ENCODE assay signal across 8 mouse cellular contexts in the genomic region with DNA sequence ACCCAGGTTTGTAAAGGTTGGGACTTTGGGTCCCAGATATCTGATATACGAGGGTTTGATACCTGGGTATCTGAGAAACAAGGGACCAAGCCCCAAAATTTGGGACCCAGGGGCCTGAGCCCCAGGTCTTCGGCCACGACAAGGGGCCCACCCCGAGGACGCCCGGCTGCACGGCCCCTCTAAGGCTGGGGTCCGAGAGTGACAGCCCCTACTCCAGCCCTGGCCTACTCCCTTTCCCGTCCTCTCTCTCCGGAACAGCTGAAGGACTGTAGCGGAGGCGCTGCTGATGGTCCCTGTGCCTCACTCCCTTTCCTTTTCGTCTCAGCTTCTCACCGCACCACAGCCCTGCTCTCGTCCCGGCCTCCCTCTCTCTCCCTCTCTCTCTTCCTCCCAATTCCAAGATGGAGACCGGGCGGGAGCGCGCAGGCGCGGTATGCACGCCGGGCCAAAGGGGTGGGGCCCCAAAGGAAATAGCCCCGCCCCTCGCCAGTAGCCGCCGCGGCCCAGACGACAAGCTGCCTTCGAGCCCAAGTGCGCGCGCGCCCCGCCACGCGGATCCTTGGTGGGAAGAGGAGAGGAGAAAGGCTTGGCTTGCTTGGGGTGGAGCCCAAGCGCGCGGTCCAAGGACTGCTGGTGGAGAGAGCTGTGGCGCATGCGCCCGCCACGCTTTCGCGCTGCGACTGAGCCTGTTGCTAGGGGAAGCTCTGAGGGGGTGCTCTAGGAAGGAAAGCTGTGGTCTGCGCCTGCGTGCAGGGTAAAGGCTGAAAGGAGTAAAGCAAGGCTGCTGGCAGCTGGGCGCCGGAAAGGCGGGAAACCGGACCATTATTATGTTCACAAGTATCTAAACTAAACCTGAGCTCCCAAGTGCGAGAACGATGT. TPM values are rescaled to one million over a fixed set of nuclear protein-coding genes. Genes with fewer than 3 reads are reported as not detected.
DNase-seq lines count a peak whose midpoint lies in the region; ATAC-seq and TF ChIP-seq lines count a peak whose summit lies in the region.

TSS of gene Taok2 (minus strand) at position 418 of the 879 bp plus-strand sequence.

- H3K4me2 ChIP-seq in heart, embryonic 15.5 days: peak within 1 kb of the TSS; percentile 98
- peak within 1 kb of the TSS; percentile 100 for H3K4me2 ChIP-seq in liver, embryonic 14.5 days (ENCODE audit: low read depth)
- peak within 1 kb of the TSS; percentile 100 for H3K4me2 ChIP-seq in neural tube, embryonic 11.5 days (ENCODE audit: low read depth)
- peak within 1 kb of the TSS; percentile 100 for H3K4me2 ChIP-seq in stomach, postnatal 0 days (replicated peaks; ENCODE audit: low read depth)

- peak; percentile 93 for DNase-seq in c-Kit-negative CD71-positive TER-119-positive erythroid progenitor cells, embryonic 14.5 days (ENCODE audit: low read depth, low spot score)
- DNase-seq in forebrain, embryonic 10.5 days (ENCODE audit: extremely low spot score, low spot score): peak; percentile 99
- peak; percentile 98 to 99 for DNase-seq in kidney, postnatal 25 days
- DNase-seq in liver, embryonic 14.5 days (ENCODE audit: low read depth in 3 of 3, low spot score in 3 of 3): peak; percentile 91 to 95 (median 94)
- DNase-seq in neural tube, embryonic 11.5 days (ENCODE audit: low spot score): peak; percentile 100
- peak; percentile 98 for DNase-seq in stomach, postnatal 0 days (ENCODE audit: low spot score)

- peaks cover 31% of the 10 kb centered on the region for H3K36me3 ChIP-seq in forebrain, embryonic 10.5 days (replicated peaks)
- H3K36me3 ChIP-seq in heart, embryonic 15.5 days: peaks cover 8% of the 10 kb centered on the region
- H3K36me3 ChIP-seq in liver, embryonic 14.5 days (replicated peaks; ENCODE audit: control insufficient read depth, insufficient read depth, low read depth): peaks cover 8% of the 10 kb centered on the region
- peaks cover 7% of the 10 kb centered on the region; the same call in 1 of the 2 replicates for H3K36me3 ChIP-seq in neural tube, embryonic 11.5 days (ENCODE audit: control insufficient read depth, insufficient read depth, low read length)
- H3K36me3 ChIP-seq in stomach, postnatal 0 days (ENCODE audit: control insufficient read depth, insufficient read depth, low read length): peaks cover 6% of the 10 kb centered on the region; the same call in 1 of the 2 replicates

- no peaks in the 10 kb centered on the region for H3K9me3 ChIP-seq in forebrain, embryonic 10.5 days
- no peaks in the 10 kb centered on the region for H3K9me3 ChIP-seq in heart, embryonic 15.5 days (replicated peaks)
- no peaks in the 10 kb centered on the region for H3K9me3 ChIP-seq in liver, embryonic 14.5 days (ENCODE audit: control insufficient read depth, low read length)
- H3K9me3 ChIP-seq in neural tube, embryonic 11.5 days (ENCODE audit: control insufficient read depth, low read length): no peaks in the 10 kb centered on the region
- no peaks in the 10 kb centered on the region for H3K9me3 ChIP-seq in stomach, postnatal 0 days (ENCODE audit: control insufficient read depth, low read length)

- TF ChIP-seq EP300 in liver, embryonic 14.5 days (IDR thresholded peaks at IDR 0.05; ENCODE audit: low read depth): no peak; the same call in 1 of the 2 replicates
- TF ChIP-seq EP300 in stomach, postnatal 0 days (optimal IDR thresholded peaks at IDR 0.05): no peak

- TF ChIP-seq CTCF in liver, embryonic 14.5 days (IDR thresholded peaks at IDR 0.05; ENCODE audit: low read depth): peak; percentile 37; the same call in 1 of the 2 replicates
- peak; percentile 41 for TF ChIP-seq CTCF in stomach, postnatal 0 days (IDR thresholded peaks at IDR 0.05; ENCODE audit: low read depth)

- H3K27me3 ChIP-seq in forebrain, embryonic 10.5 days (ENCODE audit: poor library complexity, severe bottlenecking): no peaks in the 10 kb centered on the region
- no peaks in the 10 kb centered on the region for H3K27me3 ChIP-seq in heart, embryonic 15.5 days
- no peaks in the 10 kb centered on the region for H3K27me3 ChIP-seq in liver, embryonic 14.5 days (ENCODE audit: control insufficient read depth, insufficient read depth, low read length)
- no peaks in the 10 kb centered on the region for H3K27me3 ChIP-seq in neural tube, embryonic 11.5 days (ENCODE audit: control insufficient read depth, insufficient read depth, low read length)
- H3K27me3 ChIP-seq in stomach, postnatal 0 days (ENCODE audit: control insufficient read depth, insufficient read depth, low read length): no peaks in the 10 kb centered on the region

- H3K9ac ChIP-seq in heart, embryonic 15.5 days: peak within 1 kb of the TSS; percentile 89
- H3K9ac ChIP-seq in liver, embryonic 14.5 days (replicated peaks): peak within 1 kb of the TSS; percentile 92
- peak within 1 kb of the TSS; percentile 86 for H3K9ac ChIP-seq in neural tube, embryonic 11.5 days (ENCODE audit: low read length)
- H3K9ac ChIP-seq in stomach, postnatal 0 days (ENCODE audit: low read length): peak within 1 kb of the TSS; percentile 92

- peak within 1 kb of the TSS; percentile 93 for H3K27ac ChIP-seq in forebrain, embryonic 10.5 days
- H3K27ac ChIP-seq in heart, embryonic 15.5 days: peak within 1 kb of the TSS; percentile 96
- H3K27ac ChIP-seq in liver, embryonic 14.5 days: peak within 1 kb of the TSS; percentile 86
- peak within 1 kb of the TSS; percentile 89 for H3K27ac ChIP-seq in neural tube, embryonic 11.5 days (ENCODE audit: low read depth, low read length)
- peak within 1 kb of the TSS; percentile 95 for H3K27ac ChIP-seq in stomach, postnatal 0 days (replicated peaks)

- H3K4me3 ChIP-seq in forebrain, embryonic 10.5 days: peak within 1 kb of the TSS; percentile 84
- H3K4me3 ChIP-seq in heart, embryonic 15.5 days: peak within 1 kb of the TSS; percentile 83
- H3K4me3 ChIP-seq in liver, embryonic 14.5 days (ENCODE audit: insufficient read depth in 1 of 2, low read depth in 2 of 2, low read length in 2 of 2): peak within 1 kb of the TSS; percentile 87 to 92
- peak within 1 kb of the TSS; percentile 85 for H3K4me3 ChIP-seq in neural tube, embryonic 11.5 days (ENCODE audit: low read depth, low read length)
- peak within 1 kb of the TSS; percentile 87 for H3K4me3 ChIP-seq in stomach, postnatal 0 days (ENCODE audit: low read depth, low read length)

- peak; percentile 95 for ATAC-seq in CD4-positive, CD25-positive, alpha-beta regulatory T cell, adult 4 months
- ATAC-seq in heart, embryonic 15.5 days (replicated peaks; ENCODE audit: insufficient number of reproducible peaks, insufficient read depth, low FRiP score, low read depth): peak; percentile 96
- ATAC-seq in liver, embryonic 14.5 days (ENCODE audit: insufficient read depth): peak; percentile 95
- ATAC-seq in neural tube, embryonic 11.5 days (ENCODE audit: insufficient read depth, low FRiP score, low TSS enrichment): peak; percentile 95
- ATAC-seq in stomach, postnatal 0 days (ENCODE audit: low FRiP score, low TSS enrichment): peak; percentile 97

- H3K4me1 ChIP-seq in forebrain, embryonic 10.5 days: peaks cover 49% of the 10 kb centered on the region
- peaks cover 36% of the 10 kb centered on the region for H3K4me1 ChIP-seq in heart, embryonic 15.5 days (replicated peaks)
- H3K4me1 ChIP-seq in liver, embryonic 14.5 days (replicated peaks; ENCODE audit: control insufficient read depth in 2 of 2, insufficient read depth in 2 of 2, low read length in 1 of 2): peaks cover 17 to 29% of the 10 kb centered on the region in 2 experiments
- peaks cover 22% of the 10 kb centered on the region for H3K4me1 ChIP-seq in neural tube, embryonic 11.5 days (ENCODE audit: control insufficient read depth, insufficient read depth, low read length)
- H3K4me1 ChIP-seq in stomach, postnatal 0 days (replicated peaks; ENCODE audit: control insufficient read depth, insufficient read depth): 0 out of 2 replicates have a peak, but pooled peaks cover 4% of the 10 kb centered on the region

- under 1% methylated on average over 56 of the region's 56 CpGs for WGBS in forebrain, embryonic 10.5 days
- WGBS in heart, embryonic 15.5 days: under 1% methylated on average over 56 of the region's 56 CpGs
- WGBS in liver, embryonic 14.5 days (ENCODE audit: insufficient replicate concordance): under 1% methylated on average over 56 of the region's 56 CpGs
- under 1% methylated on average over 56 of the region's 56 CpGs for WGBS in neural tube, embryonic 11.5 days
- under 1% methylated on average over 53 of the region's 56 CpGs for WGBS in stomach, postnatal 0 days

RNA-seq across cellular contexts. Expression of gene Taok2, which starts in this region (rescaled TPM):
- polyA plus RNA-seq in CD4-positive, CD25-positive, alpha-beta regulatory T cell, adult 4 months (2017; shearing (Covaris generic)): 10 to 100 TPM; 15.3 to 15.6 TPM
- 54.0 and 54.1 TPM in 2 replicates for polyA plus RNA-seq in forebrain, embryonic 10.5 days (2016; fragmentation: Nextera tagmentation; extraction: Ambion mirVana)
- polyA plus RNA-seq in heart, embryonic 15.5 days (2015; fragmentation: Nextera tagmentation; extraction: Ambion mirVana): 29.0 and 36.4 TPM in 2 replicates
- polyA plus RNA-seq in liver, embryonic 14.5 days (2012; rRNA removed): 16.2 and 16.3 TPM in 2 replicates
- 6.3 and 7.0 TPM in 2 replicates for polyA plus RNA-seq in liver, embryonic 14.5 days (2014; fragmentation: Nextera tagmentation; extraction: Ambion mirVana)
- 33.2 and 34.0 TPM in 2 replicates for polyA plus RNA-seq in neural tube, embryonic 11.5 days (2014; fragmentation: Nextera tagmentation; extraction: Ambion mirVana)
- polyA plus RNA-seq in stomach, postnatal 0 days (2015; fragmentation: Nextera tagmentation; extraction: Ambion mirVana): 13.9 TPM in 2 replicates

Comparison
In these comparisons a context has a peak if more than half of its experiments do, and no peak if none do; other contexts are left out.
1. Peak in every context shown above with its lines: DNase-seq, ATAC-seq, H3K4me3 ChIP-seq and H3K27ac ChIP-seq.